Mouse (Mus musculus): Measurements from ENCODE around the gene Gm21891. TPM values are rescaled to one million over a fixed set of nuclear protein-coding genes. Genes with fewer than 3 reads are reported as not detected.

Gene Gm21891
- not detected in 2 replicates for polyA plus RNA-seq (2012; rRNA removed)

GRCm38 (mm10) chrY:13133392-13133791 is at the start of gene Gm21891:
Gene Gm21891, minus strand, starts transcription at chrY:13133492.

GRCm38 (mm10) chrY:13161668-13162067 is 28.4 kb upstream of the Gm21891 start, which contains the start of gene Gm21425:
Gene Gm21425, plus strand, starts transcription at chrY:13161968.

Other genes with a start within 250 kb of the Gm21891 start
- gene Gm20807, start 90.6 kb downstream of the Gm21891 start, polyA plus RNA-seq (2012; rRNA removed) = not detected in 2 replicates
- not detected in 2 replicates for gene Gm21425, start 28.5 kb upstream of the Gm21891 start, polyA plus RNA-seq (2012; rRNA removed)
- not detected in 2 replicates for gene Gm21828, start 90.4 kb upstream of the Gm21891 start, polyA plus RNA-seq (2012; rRNA removed)
- gene Gm21440, start 118.9 kb upstream of the Gm21891 start, polyA plus RNA-seq (2012; rRNA removed) = not detected in 2 replicates
- not detected in 2 replicates for gene Gm21454, start 119.0 kb upstream of the Gm21891 start, polyA plus RNA-seq (2012; rRNA removed)
- gene Gm21725, start 215.6 kb upstream of the Gm21891 start, polyA plus RNA-seq (2012; rRNA removed) = not detected in 2 replicates